Mouse (Mus musculus) lung, postnatal 0 days (tissue): ENCODE measurements at regions not wholly inside any gene's neighbourhood (a gene's known extent, or its start where the extent isn't known, plus 50 kb on each side); places are given as distances from the start of the nearest gene placed in this dataset.

Source experiments
- CTCF ChIP-seq: IDR thresholded peaks from 2 replicates; pipeline ENCODE4 v1.5.1; 2016; ENCODE audit warnings: antibody characterized with exemption, mild to moderate bottlenecking
- EP300 ChIP-seq: IDR thresholded peaks from 2 replicates; pipeline ENCODE4 v1.6.1; 2016; ENCODE audit warnings: antibody characterized with exemption, mild to moderate bottlenecking, control low read depth

- TF ChIP-seq CTCF, result no peak
- no peak for TF ChIP-seq EP300
These were observed 712.4 kb upstream of the Gm21961 start for GRCm38 (mm10) chr15:65727061-65727460.
